Mouse (Mus musculus) MEL (cell line): ENCODE measurements around the gene Cntnap2.

Experiments used
- CTCF ChIP-seq, 3 experiments: IDR thresholded peaks in 2 of 3; conservative IDR thresholded peaks in 1 of 3; 2 replicates each; pipeline ENCODE4 v1.5.1; 2011 to 2012; ENCODE audit warnings: low read length in 3 of 3, low read depth in 2 of 3, mild to moderate bottlenecking in 2 of 3, improper control_type of control experiment in 1 of 3, inconsistent platforms in 1 of 3, mixed read lengths in 1 of 3, moderate library complexity in 1 of 3; ENCODE audit not compliant: control insufficient read depth in 1 of 3, insufficient read depth in 1 of 3, poor library complexity in 1 of 3, severe bottlenecking in 1 of 3
- EP300 ChIP-seq, 2 experiments: IDR thresholded peaks; 2 replicates each; pipeline ENCODE4 v1.6.1; 2011; ENCODE audit warnings: improper control_type of control experiment in 2 of 2, low read length in 2 of 2, low read depth in 1 of 2, mild to moderate bottlenecking in 1 of 2
- GABPA ChIP-seq: IDR thresholded peaks from 2 replicates; pipeline ENCODE4 v1.6.1; 2012; ENCODE audit warnings: low read depth, mild to moderate bottlenecking, inconsistent platforms, low read length, improper control_type of control experiment, moderate library complexity
- GATA1 ChIP-seq: IDR thresholded peaks from 2 replicates; pipeline ENCODE4 v1.6.1; 2011; ENCODE audit warnings: low read depth, low read length, improper control_type of control experiment
- SMC3 ChIP-seq: IDR thresholded peaks from 2 replicates; pipeline ENCODE4 v1.6.1; 2011; ENCODE audit warnings: low read depth, low read length, improper control_type of control experiment

DNA sequence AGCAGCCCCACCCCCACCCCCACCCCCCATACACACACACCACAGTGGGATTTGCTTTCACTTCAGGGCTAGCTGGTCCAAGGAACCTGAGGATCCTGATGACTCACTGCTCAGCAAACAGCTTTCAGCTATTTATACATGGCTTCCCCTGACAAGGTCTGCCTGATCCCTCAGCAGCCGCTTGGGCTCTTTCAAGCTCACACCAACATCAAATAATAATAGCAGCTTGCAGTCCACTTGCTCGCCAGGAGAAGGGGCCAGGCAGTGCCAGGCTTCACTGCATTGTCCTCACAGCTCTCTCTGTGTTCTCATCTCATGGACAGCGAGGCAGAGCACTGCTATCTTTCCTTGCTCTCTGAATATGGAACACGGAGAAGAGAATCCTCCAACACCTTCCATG lies 2273.9 kb downstream of the Cntnap2 start:
- TF ChIP-seq GABPA (no peak), GATA1 (no peak), EP300 (IDR thresholded peaks at IDR 0.05; ENCODE audit: low read depth in 1 of 2, low read length in 2 of 2) (no peak), SMC3 (no peak), CTCF (IDR thresholded peaks at IDR 0.05 in 2 of 3, conservative IDR thresholded peaks at IDR 0.05 in 1 of 3; ENCODE audit: control insufficient read depth in 1 of 3, insufficient read depth in 1 of 3, low read depth in 2 of 3, low read length in 3 of 3, poor library complexity in 1 of 3, severe bottlenecking in 1 of 3) (no peak)
